Mouse (Mus musculus): Measurements from ENCODE around the gene Gpbar1. TPM values are rescaled to one million over a fixed set of nuclear protein-coding genes. Genes with fewer than 3 reads are reported as not detected.
"Not testable (repeated sequence)": the region's sequence is repeated elsewhere in the genome, so short reads cannot be mapped to it uniquely, and the experiment has no call there.

Gene Gpbar1
- polyA plus RNA-seq, 1 experiment from 2014 or later = not detected

- no peak overlapping the region for H3K27ac ChIP-seq (ENCODE audit: low read depth, low read length)
- H3K4me3 ChIP-seq (ENCODE audit: low read depth, low read length) = no peak overlapping the region
- ATAC-seq (replicated peaks; ENCODE audit: low FRiP score) (no peak), DNase-seq (ENCODE audit: low spot score) (no peak)
- H3K4me1 ChIP-seq (replicated peaks; ENCODE audit: control insufficient read depth, insufficient read depth, low read length) = peaks cover 3% of the 10 kb centered on the region
- H3K9me3 ChIP-seq (ENCODE audit: control insufficient read depth, low read length) = no peaks in the 10 kb centered on the region
- WGBS = 87% methylated on average over 2 of the region's 2 CpGs
- no peak overlapping the region for H3K4me2 ChIP-seq (ENCODE audit: low read depth, low read length, severe bottlenecking)
- peaks cover 2% of the 10 kb centered on the region for H3K36me3 ChIP-seq (ENCODE audit: control insufficient read depth, insufficient read depth, low read length)
- no peak overlapping the region for H3K9ac ChIP-seq (ENCODE audit: low read length)
- H3K27me3 ChIP-seq (ENCODE audit: control insufficient read depth, insufficient read depth, low read length) = no peaks in the 10 kb centered on the region
Measured at GRCm38 (mm10) chr1:74281372-74281771, 3.0 kb downstream of the Gpbar1 start.

GRCm38 (mm10) chr1:74281886-74282285 lies 3.5 kb downstream of the Gpbar1 start:
- Histone ChIP-seq H3K4me3 (ENCODE audit: low read depth, low read length) (no peak overlapping the region), H3K9ac (ENCODE audit: low read length) (no peak overlapping the region), H3K36me3 (ENCODE audit: control insufficient read depth, insufficient read depth, low read length) (peaks cover 2% of the 10 kb centered on the region), H3K4me2 (ENCODE audit: low read depth, low read length, severe bottlenecking) (no peak overlapping the region), H3K9me3 (ENCODE audit: control insufficient read depth, low read length) (no peaks in the 10 kb centered on the region), H3K27me3 (ENCODE audit: control insufficient read depth, insufficient read depth, low read length) (no peaks in the 10 kb centered on the region), H3K27ac (ENCODE audit: low read depth, low read length) (no peak overlapping the region), H3K4me1 (replicated peaks; ENCODE audit: control insufficient read depth, insufficient read depth, low read length) (peaks cover 3% of the 10 kb centered on the region)
- no peak for ATAC-seq (replicated peaks; ENCODE audit: low FRiP score)
- WGBS = 94% methylated on average over 8 of the region's 8 CpGs
- DNase-seq (ENCODE audit: low spot score) = no peak

- Histone ChIP-seq H3K27ac (ENCODE audit: low read depth, low read length) (no peak overlapping the region), H3K9ac (ENCODE audit: low read length) (no peak overlapping the region), H3K4me1 (replicated peaks; ENCODE audit: control insufficient read depth, insufficient read depth, low read length) (peaks cover 3% of the 10 kb centered on the region), H3K4me2 (ENCODE audit: low read depth, low read length, severe bottlenecking) (no peak overlapping the region), H3K27me3 (ENCODE audit: control insufficient read depth, insufficient read depth, low read length) (no peaks in the 10 kb centered on the region), H3K36me3 (ENCODE audit: control insufficient read depth, insufficient read depth, low read length) (peaks cover 2% of the 10 kb centered on the region), H3K9me3 (ENCODE audit: control insufficient read depth, low read length) (no peaks in the 10 kb centered on the region), H3K4me3 (ENCODE audit: low read depth, low read length) (no peak overlapping the region)
- WGBS = 86% methylated on average over 10 of the region's 10 CpGs
- no peak for ATAC-seq (replicated peaks; ENCODE audit: low FRiP score)
- DNase-seq (ENCODE audit: low spot score) = no peak
Measured at GRCm38 (mm10) chr1:74282896-74283625, 4.7 kb downstream of the Gpbar1 start.

- H3K27ac ChIP-seq (ENCODE audit: low read depth, low read length) = no peak overlapping the region
- no peaks in the 10 kb centered on the region for H3K27me3 ChIP-seq (ENCODE audit: control insufficient read depth, insufficient read depth, low read length)
- H3K9ac ChIP-seq (ENCODE audit: low read length) = peak overlapping the region; percentile 75
- ATAC-seq (replicated peaks; ENCODE audit: low FRiP score) = peak; percentile 13
- peak overlapping the region; percentile 67 for H3K4me2 ChIP-seq (ENCODE audit: low read depth, low read length, severe bottlenecking)
- 13% methylated on average over 15 of the region's 15 CpGs for WGBS
- peaks cover 3% of the 10 kb centered on the region for H3K4me1 ChIP-seq (replicated peaks; ENCODE audit: control insufficient read depth, insufficient read depth, low read length)
- peak; percentile 73 for DNase-seq (ENCODE audit: low spot score)
- H3K36me3 ChIP-seq (ENCODE audit: control insufficient read depth, insufficient read depth, low read length) = peaks cover 2% of the 10 kb centered on the region
- H3K9me3 ChIP-seq (ENCODE audit: control insufficient read depth, low read length) = no peaks in the 10 kb centered on the region
- H3K4me3 ChIP-seq (ENCODE audit: low read depth, low read length) = peak overlapping the region; percentile 71
Measured at GRCm38 (mm10) chr1:74283686-74284463, 5.5 kb downstream of the Gpbar1 start.

GRCm38 (mm10) chr1:74284543-74285160 lies 6.3 kb downstream of the Gpbar1 start, which contains the start of the genes Aamp and Pnkd:
Gene Aamp, minus strand, starts transcription at chr1:74284738.
Gene Pnkd, plus strand, starts transcription at chr1:74284930.
- peaks cover 3% of the 10 kb centered on the region for H3K4me1 ChIP-seq (replicated peaks; ENCODE audit: control insufficient read depth, insufficient read depth, low read length)
- under 1% methylated on average over 56 of the region's 56 CpGs for WGBS
- peak; percentile 98 for ATAC-seq (replicated peaks; ENCODE audit: low FRiP score)

GRCm38 (mm10) chr1:74285212-74286010 lies 7.1 kb downstream of the Gpbar1 start:
- no peak for DNase-seq (ENCODE audit: low spot score)
- H3K36me3 ChIP-seq (ENCODE audit: control insufficient read depth, insufficient read depth, low read length) = no peaks in the 10 kb centered on the region; the same call in none of the 2 replicates

More at GRCm38 (mm10) chr1:74284543-74285160, 6.3 kb downstream of the Gpbar1 start, which contains the start of the genes Aamp and Pnkd:
- Histone ChIP-seq H3K36me3 (ENCODE audit: control insufficient read depth, insufficient read depth, low read length) (peaks cover 2% of the 10 kb centered on the region), H3K9me3 (ENCODE audit: control insufficient read depth, low read length) (no peaks in the 10 kb centered on the region), H3K9ac (ENCODE audit: low read length) (peak within 1 kb of the TSS; percentile 75), H3K27ac (ENCODE audit: low read depth, low read length) (no peak within 1 kb of the TSS), H3K27me3 (ENCODE audit: control insufficient read depth, insufficient read depth, low read length) (no peaks in the 10 kb centered on the region), H3K4me3 (ENCODE audit: low read depth, low read length) (peak within 1 kb of the TSS; percentile 71), H3K4me2 (ENCODE audit: low read depth, low read length, severe bottlenecking) (peak within 1 kb of the TSS; percentile 67)
- DNase-seq (ENCODE audit: low spot score) = peak; percentile 100

GRCm38 (mm10) chr1:74286869-74287607 lies 8.7 kb downstream of the Gpbar1 start:
- H3K9me3 ChIP-seq (ENCODE audit: control insufficient read depth, low read length); DNase-seq (ENCODE audit: low spot score); H3K4me3 ChIP-seq (ENCODE audit: low read depth, low read length); H3K9ac ChIP-seq (ENCODE audit: low read length); H3K4me2 ChIP-seq (ENCODE audit: low read depth, low read length, severe bottlenecking); H3K36me3 ChIP-seq (ENCODE audit: control insufficient read depth, insufficient read depth, low read length); H3K27ac ChIP-seq (ENCODE audit: low read depth, low read length); H3K4me1 ChIP-seq (replicated peaks; ENCODE audit: control insufficient read depth, insufficient read depth, low read length); ATAC-seq (replicated peaks; ENCODE audit: low FRiP score); H3K27me3 ChIP-seq (ENCODE audit: control insufficient read depth, insufficient read depth, low read length): not testable (repeated sequence)
- 63% methylated on average over 15 of the region's 17 CpGs for WGBS

More at GRCm38 (mm10) chr1:74285212-74286010, 7.1 kb downstream of the Gpbar1 start:
- H3K4me2 ChIP-seq (ENCODE audit: low read depth, low read length, severe bottlenecking) = peak overlapping the region; percentile 64
- ATAC-seq (replicated peaks; ENCODE audit: low FRiP score) = no peak; the same call in 1 of the 2 replicates
- peaks cover 3% of the 10 kb centered on the region for H3K4me1 ChIP-seq (replicated peaks; ENCODE audit: control insufficient read depth, insufficient read depth, low read length)
- H3K27ac ChIP-seq (ENCODE audit: low read depth, low read length) = no peak overlapping the region
- H3K4me3 ChIP-seq (ENCODE audit: low read depth, low read length) = peak overlapping the region; percentile 47
- WGBS = 4% methylated on average over 23 of the region's 23 CpGs
- no peaks in the 10 kb centered on the region for H3K9me3 ChIP-seq (ENCODE audit: control insufficient read depth, low read length)
- H3K9ac ChIP-seq (ENCODE audit: low read length) = peak overlapping the region; percentile 39
- no peaks in the 10 kb centered on the region for H3K27me3 ChIP-seq (ENCODE audit: control insufficient read depth, insufficient read depth, low read length)

Data from forebrain, embryonic 11.5 days (tissue).